Mouse (Mus musculus): ENCODE measurements around the gene Krtap6-5.
"Not testable (repeated sequence)": the region's sequence is repeated elsewhere in the genome, so short reads cannot be mapped to it uniquely, and the experiment has no call there.

Gene Krtap6-5

GRCm38 (mm10) chr16:89047783-89048182 is at the start of gene Krtap6-5:
TSS of gene Krtap6-5 (minus strand) at chr16:89047883.
- DNase-seq (ENCODE audit: low read depth in 2 of 2, low spot score in 2 of 2), result no peak

GRCm38 (mm10) chr16:89071041-89071440 is 23.4 kb upstream of the Krtap6-5 start:
- not testable (repeated sequence) for DNase-seq (ENCODE audit: low read depth in 2 of 2, low spot score in 2 of 2)

DNA sequence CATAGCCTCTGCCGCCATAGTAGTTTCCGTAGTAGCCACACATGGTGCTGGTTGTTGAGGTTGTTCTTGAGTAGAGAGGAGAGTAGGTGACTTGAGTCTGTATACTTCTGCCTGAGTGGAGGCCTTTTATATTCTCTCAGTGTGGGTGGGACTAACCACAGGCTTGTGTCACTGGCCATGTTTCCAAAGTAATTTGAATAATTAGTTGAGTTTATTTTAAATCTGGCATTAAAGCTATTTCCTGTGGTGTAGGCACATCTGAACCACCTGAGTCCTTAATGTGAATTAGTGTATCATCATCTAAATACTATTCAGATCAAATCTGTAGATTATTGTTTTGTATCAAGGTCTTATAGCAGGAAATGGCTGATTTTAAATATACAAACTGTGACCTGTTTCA is 16.2 kb upstream of the Krtap6-5 start, which contains the start of gene 1110025L11Rik:
Gene 1110025L11Rik (minus strand): TSS at position 101 of the 400 bp plus-strand sequence.
- not testable (repeated sequence) for DNase-seq (ENCODE audit: low read depth in 2 of 2, low spot score in 2 of 2)

DNA sequence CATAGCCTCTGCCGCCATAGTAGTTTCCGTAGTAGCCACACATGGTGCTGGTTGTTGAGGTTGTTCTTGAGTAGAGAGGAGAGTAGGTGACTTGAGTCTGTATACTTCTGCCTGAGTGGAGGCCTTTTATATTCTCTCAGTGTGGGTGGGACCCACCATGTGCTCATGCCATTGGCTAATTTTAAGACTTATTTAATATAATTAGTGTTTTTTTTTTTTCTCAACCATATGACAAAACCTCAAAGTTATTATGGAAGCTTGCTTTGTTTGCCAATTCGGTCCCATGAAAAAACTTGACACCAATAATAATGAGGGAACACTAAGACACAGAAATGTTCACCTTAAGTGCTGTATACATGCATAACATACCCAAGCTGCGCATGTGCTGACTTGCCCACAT is 6.3 kb downstream of the Krtap6-5 start, which contains the start of gene Gm10228:
Gene Gm10228 (minus strand): TSS at position 101 of the 400 bp plus-strand sequence.
- not testable (repeated sequence) for DNase-seq (ENCODE audit: low read depth in 2 of 2, low spot score in 2 of 2)

DNA sequence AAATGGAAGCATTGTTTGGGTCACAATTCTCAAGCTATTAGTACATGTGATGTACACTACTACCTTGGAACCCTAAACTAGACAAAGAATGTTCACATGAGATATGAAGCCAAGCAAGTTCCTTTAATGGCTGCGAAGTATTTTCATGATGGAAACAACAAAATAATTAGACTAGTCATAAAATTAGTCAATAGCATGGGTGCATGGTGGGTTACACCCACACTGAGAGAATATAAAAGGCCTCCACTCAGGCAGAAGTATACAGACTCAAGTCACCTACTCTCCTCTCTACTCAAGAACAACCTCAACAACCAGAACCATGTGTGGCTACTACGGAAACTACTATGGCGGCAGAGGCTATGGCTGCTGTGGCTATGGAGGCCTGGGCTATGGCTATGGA is 16.3 kb downstream of the Krtap6-5 start, which contains the start of gene Krtap6-1:
Gene Krtap6-1 (plus strand): TSS at position 301 of the 400 bp plus-strand sequence.
- DNase-seq (ENCODE audit: low read depth in 2 of 2, low spot score in 2 of 2), result not testable (repeated sequence)

GRCm38 (mm10) chr16:89014984-89015383 is 32.7 kb downstream of the Krtap6-5 start, which contains the start of gene Gm10229:
TSS of gene Gm10229 (plus strand) at chr16:89015284.
- not testable (repeated sequence) for DNase-seq (ENCODE audit: low read depth in 2 of 2, low spot score in 2 of 2)

GRCm38 (mm10) chr16:89013973-89014372 is 33.7 kb downstream of the Krtap6-5 start:
- DNase-seq (ENCODE audit: low read depth in 2 of 2, low spot score in 2 of 2), result no peak

DNA sequence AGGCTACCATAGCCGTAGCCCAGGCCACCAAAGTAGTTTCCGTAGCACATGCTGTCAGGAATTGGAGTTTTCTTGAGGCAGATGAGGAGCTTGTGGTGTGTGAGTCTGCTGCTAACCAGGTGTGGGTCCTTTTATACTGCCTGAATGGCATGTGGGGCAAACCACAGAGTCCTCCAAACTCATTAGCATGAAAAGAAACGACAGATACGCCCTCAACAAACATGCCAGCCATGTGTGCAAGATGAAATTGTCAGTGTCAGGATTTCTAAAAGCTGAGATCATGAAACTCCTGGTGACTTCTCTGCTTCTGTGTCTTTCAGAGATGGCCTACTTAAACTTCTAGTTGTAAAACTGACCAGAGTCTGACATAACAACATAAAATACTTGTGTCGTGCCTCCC is 37.0 kb downstream of the Krtap6-5 start, which contains the start of gene Krtap22-2:
Gene Krtap22-2 (minus strand): TSS at position 101 of the 400 bp plus-strand sequence.
- DNase-seq (ENCODE audit: low read depth in 2 of 2, low spot score in 2 of 2), result no peak
